Mouse (Mus musculus) large intestine, adult 2 months (tissue): Measurements from ENCODE around the gene Stag1. TPM values are rescaled to one million over a fixed set of nuclear protein-coding genes. Genes with fewer than 3 reads are reported as not detected.
"Not testable (repeated sequence)": the region's sequence is repeated elsewhere in the genome, so short reads cannot be mapped to it uniquely, and the experiment has no call there.

Experiments used
- DNase-seq: peaks from one replicate; pipeline ENCODE4 v3.0.0-alpha.2; 2012; ENCODE audit warnings: low read depth, low spot score
- WGBS: fragments of 180-500 bp; shearing (Covaris S2); methylation state at CpG from one replicate; pipeline ENCODE4 v1.1.7; 2018; 5-methylcytosine and 5-hydroxymethylcytosine counted together
- polyA plus RNA-seq: library from polyadenylated mRNA; depleted of rRNA; stranded (reverse); fragments of >200 nt; gene quantifications from 2 replicates; pipeline ENCODE4 v1.2.3, GENCODE M21; 2012

The Stag1 gene
- polyA plus RNA-seq, 1 experiment, result 3.3 TPM

DNA sequence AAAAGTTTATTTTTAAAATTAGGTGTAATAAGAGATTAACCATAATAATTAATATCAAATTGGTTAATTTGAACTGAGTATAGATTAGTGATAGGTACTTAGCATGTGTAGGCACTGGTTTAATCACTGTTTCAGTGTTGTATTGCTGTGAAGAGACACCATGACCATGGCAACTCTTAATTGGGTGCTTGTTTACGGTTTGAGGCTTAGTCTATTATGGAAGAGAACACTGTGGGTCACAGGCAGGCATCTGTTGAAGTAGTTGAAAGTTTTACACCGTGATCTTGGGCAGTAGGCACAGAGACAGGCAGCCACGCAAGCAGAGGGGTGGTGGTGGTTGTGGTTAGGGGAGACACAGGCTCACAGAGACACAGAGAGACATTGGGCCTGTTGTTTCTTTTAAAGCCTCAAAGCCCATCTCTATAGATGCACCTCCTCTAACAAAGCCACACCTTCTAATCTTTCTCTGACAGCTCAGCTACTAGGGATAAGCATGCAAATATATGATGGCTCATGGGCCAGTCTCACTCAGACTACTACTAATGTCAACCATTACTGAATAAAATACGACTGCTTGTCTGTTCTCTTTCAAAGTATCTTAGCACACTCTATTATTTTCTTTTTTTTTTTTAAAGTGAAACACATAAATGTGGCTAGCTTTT, 66.0 kb downstream of the Stag1 start:
- DNase-seq, result no peak
- WGBS, result 78% methylated on average over 4 of the region's 4 CpGs

GRCm38 (mm10) chr9:100670151-100670550, 72.6 kb downstream of the Stag1 start:
- WGBS, result 22% methylated on average over 5 of the region's 5 CpGs
- DNase-seq, result no peak

GRCm38 (mm10) chr9:100679036-100679435, 81.4 kb downstream of the Stag1 start:
- no peak for DNase-seq

GRCm38 (mm10) chr9:100682285-100682684, 84.7 kb downstream of the Stag1 start:
- DNase-seq, result no peak

- DNase-seq, result no peak
- WGBS, result 69% methylated on average over 3 of the region's 3 CpGs
Observed at GRCm38 (mm10) chr9:100685769-100686487, 88.3 kb downstream of the Stag1 start.

- WGBS, result 60% methylated on average over 3 of the region's 3 CpGs
Observed at GRCm38 (mm10) chr9:100689765-100690316, 92.2 kb downstream of the Stag1 start.

DNA sequence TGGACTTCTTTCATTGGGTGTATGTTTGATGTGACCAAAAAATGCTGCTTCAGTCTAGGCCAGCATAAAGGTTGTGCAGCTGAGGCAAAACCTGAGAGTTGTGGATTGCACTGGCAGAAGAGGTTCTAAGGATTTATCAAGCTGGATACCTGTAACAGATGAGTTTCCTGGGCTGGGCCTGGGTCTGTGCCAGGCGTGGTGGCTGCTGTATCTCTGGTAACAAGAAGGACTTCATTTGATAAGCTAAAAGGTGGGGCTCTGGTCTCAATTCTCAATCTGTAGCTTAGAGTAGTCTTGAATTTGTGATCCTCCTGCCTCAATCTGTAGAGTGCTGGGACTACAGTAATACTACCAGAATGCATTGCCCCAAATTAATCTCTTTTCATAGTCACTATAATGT, 94.6 kb downstream of the Stag1 start:
- WGBS, result 71% methylated on average over 1 of the region's 1 CpGs
- DNase-seq, result no peak

More at GRCm38 (mm10) chr9:100689765-100690316, 92.2 kb downstream of the Stag1 start:
- DNase-seq, result no peak

DNA sequence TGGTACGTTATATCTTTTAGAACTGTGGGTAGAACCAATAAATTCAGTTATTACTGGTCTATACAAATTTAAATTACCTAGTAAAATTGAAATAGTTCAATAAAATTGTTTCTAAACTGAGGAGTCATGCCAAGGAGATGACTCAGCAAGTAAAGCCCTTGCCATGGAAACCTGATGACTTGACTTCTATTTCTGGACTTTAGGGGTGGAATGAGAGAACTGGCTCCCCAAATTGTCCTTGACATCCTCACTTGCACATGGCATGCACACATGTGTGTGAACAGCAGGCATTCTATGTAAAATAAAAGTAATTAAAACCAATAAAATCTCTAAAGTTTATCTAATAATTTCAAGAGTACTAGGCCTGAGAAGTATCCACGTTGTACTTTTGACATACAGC, 98.9 kb downstream of the Stag1 start:
- no peak for DNase-seq
- 41% methylated on average over 2 of the region's 2 CpGs for WGBS

GRCm38 (mm10) chr9:100707644-100708043, 110.0 kb downstream of the Stag1 start:
- 95% methylated on average over 1 of the region's 1 CpGs for WGBS
- DNase-seq, result no peak

DNA sequence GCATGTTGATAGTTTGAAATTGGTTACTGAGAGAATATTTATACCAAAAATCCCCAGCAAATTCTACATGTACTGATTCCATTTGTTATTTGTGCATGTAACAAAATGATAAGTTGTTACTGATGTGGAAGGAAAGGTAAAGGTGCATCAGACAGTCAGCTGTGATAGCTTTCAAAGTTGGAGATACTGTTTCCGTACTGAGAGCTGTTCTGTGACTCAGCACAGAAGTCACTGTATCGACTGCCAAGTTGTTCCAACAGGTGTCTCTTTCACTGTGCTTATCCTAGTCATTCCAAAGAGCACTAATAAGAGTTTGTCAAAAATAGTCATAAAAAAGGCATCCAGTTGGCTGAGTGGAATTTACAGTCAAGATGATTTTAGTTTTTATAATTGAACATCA, 114.1 kb downstream of the Stag1 start:
- WGBS, result 34% methylated on average over 2 of the region's 2 CpGs
- no peak for DNase-seq

GRCm38 (mm10) chr9:100724832-100725231, 127.2 kb downstream of the Stag1 start:
- WGBS, result 98% methylated on average over 2 of the region's 2 CpGs
- not testable (repeated sequence) for DNase-seq

GRCm38 (mm10) chr9:100731839-100732238, 134.2 kb downstream of the Stag1 start:
- DNase-seq, result no peak
- 85% methylated on average over 1 of the region's 1 CpGs for WGBS

- no peak for DNase-seq
- WGBS, result 86% methylated on average over 6 of the region's 6 CpGs
Observed at GRCm38 (mm10) chr9:100733907-100734440, 136.4 kb downstream of the Stag1 start.

- no peak for DNase-seq
- 76% methylated on average over 4 of the region's 4 CpGs for WGBS
Observed at GRCm38 (mm10) chr9:100735993-100736645, 138.5 kb downstream of the Stag1 start.

DNA sequence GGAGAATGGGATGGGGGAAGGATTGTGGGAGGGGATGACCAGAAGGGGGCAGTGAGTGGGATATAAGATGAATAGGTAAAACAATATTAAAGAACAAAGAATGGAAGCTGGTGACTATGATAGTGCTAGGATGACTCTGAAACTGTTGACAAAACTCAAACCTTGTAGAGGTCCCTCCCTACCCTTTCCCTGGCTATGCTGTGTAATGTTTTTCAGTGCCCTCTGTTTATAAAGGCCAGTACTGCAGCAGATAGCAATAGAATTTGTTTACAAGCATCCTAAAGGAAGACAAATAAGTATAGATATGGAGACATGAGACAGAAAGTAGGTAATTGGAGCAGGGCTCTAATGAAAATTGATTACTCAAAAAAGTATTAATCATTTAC, 139.0 kb downstream of the Stag1 start:
- DNase-seq, result no peak

GRCm38 (mm10) chr9:100777238-100777637, 179.6 kb downstream of the Stag1 start:
- 87% methylated on average over 2 of the region's 2 CpGs for WGBS
- not testable (repeated sequence) for DNase-seq

GRCm38 (mm10) chr9:100865984-100866383, 268.4 kb downstream of the Stag1 start:
- DNase-seq, result no peak
- WGBS, result 88% methylated on average over 4 of the region's 4 CpGs

- no peak for DNase-seq
Observed at GRCm38 (mm10) chr9:100869635-100870034, 272.0 kb downstream of the Stag1 start.

DNA sequence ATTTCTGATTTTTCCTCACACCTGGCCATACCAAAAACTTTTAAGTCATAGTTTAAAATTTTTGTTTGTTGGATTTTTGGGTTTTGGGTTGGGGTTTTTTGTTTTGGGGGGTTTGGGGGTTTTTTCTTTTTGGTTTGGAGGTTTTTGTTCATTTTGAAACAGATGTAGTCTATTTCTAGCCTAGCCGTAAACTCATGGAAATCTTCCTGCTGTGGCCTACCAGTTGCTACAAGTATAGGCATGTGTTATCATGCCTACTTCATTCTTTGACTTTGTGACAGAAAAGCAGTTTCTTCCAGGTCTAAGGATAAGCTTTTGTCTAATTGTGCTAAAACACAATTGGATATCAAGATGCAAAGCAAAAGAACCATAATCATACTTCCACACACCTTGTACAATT, 298.5 kb downstream of the Stag1 start:
- DNase-seq, result no peak
- WGBS, result 96% methylated on average over 1 of the region's 1 CpGs

DNA sequence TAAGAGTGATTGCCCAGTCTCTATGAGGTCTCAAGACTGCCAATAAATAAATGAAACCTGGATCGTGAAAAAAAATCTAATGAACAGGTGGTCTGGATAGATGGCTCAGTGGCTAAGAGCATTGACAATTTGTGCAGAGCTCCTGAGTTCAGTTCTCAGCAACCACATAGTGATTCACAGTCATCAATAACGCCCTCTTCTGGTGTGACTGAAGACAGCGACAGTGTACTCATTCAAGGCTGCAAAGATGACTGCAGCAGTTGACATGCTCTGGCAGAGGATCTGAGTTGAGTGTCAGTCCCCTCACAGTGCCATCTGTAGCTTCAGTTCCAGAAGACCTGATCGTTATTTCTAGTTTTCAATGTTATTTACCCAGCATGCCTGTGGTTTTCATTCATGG, 300.4 kb downstream of the Stag1 start:
- 85% methylated on average over 4 of the region's 4 CpGs for whole genome bisulfite sequencing
- no peak for DNase-seq

GRCm38 (mm10) chr9:100910352-100910751, 312.8 kb downstream of the Stag1 start:
- DNase-seq, result no peak
